Mouse (Mus musculus) ES-Bruce4 (cell line): ENCODE measurements around the gene Slc6a12.
A peak's percentile ranks its signal among the peaks of the same experiment; 100 is the strongest.

ENCODE experiments used
- CTCF ChIP-seq: IDR thresholded peaks from one replicate; pipeline ENCODE4 v1.8.1; 2011; ENCODE audit warnings: low read depth, low read length
- EP300 ChIP-seq: IDR thresholded peaks from 2 replicates; pipeline ENCODE4 v1.6.1; 2011; ENCODE audit warnings: low read depth, low read length; ENCODE audit not compliant: insufficient read depth
- POLR2A ChIP-seq: IDR thresholded peaks from one replicate; pipeline ENCODE4 v1.8.1; 2011; ENCODE audit warnings: low read length; ENCODE audit not compliant: insufficient read depth

GRCm38 (mm10) chr6:121319099-121319498, 23.8 kb upstream of the Slc6a12 start:
- TF ChIP-seq POLR2A (no peak), CTCF (peak; percentile 26), EP300 (no peak)
